Mouse (Mus musculus) spleen, postnatal 36 days (tissue): ENCODE data around the gene Btbd8.
A peak's percentile ranks its signal among the peaks of the same experiment; 100 is the strongest.

ENCODE experiments used
- DNase-seq, 2 experiments: peaks; one replicate each; pipeline ENCODE4 v3.0.0; 2022; ENCODE audit warnings: low spot score in 2 of 2, mixed read lengths in 1 of 2

Gene Btbd8

DNA sequence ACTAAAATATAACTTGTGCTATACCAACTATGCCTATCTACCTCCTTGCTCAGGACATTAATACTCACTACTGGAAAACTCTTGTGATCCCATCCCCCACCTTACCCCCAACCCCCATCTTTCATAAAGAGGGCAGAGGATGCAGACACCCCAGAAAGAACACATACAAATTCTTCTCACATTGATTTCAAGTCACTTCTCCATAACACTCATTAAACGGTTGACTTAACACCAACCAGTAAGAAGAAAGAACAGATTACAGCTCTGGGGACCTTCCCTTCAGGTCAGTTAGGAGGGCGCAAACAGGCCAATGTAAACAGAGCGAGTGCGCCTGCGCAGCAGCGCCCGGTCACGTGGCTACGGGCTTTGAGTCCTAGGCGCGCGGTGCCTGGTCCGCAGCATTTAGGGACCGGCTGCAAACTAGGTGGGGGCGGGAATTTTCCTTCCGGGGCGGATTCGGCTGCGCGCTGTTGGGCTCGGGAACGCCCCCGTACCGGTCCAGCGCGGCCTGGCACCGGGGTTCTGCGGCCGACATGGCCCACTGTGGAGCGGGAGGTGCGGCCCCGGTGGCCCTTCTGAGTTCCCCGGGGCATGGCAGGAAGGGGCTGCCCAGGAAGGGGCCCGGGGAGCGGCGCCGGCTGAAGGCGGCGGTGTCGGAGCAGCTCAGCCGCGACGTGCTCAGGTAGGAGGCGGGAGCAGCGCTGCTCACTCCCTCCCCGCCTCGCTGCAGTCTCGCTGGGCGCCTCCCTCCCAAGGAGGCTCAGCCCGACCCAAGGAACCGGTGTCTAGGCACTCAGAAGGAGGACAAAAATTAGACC lies at the start of gene Btbd8:
Gene Btbd8, plus strand, starts transcription at position 534 of the 818 bp plus-strand sequence.
- DNase-seq = peak; percentile 92 to 95

DNA sequence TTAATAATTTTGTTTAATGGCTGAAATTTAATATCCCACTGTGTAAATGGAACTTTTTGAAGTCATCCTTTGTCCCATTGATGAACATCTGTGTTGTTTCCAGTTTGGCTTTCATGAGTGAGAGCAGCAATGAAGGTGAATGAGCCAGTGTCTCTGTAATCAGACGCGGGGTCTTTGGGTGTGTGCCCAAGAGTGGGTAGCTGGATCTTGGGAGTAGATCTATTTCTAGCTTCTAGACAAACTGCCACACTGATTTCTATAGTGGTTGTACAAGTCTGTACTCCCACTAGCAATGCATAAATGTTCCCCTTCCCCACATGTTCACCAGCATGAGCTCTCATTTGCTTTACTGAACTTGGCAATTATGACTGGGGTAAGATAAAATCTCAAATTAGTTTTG lies 48.4 kb upstream of the Btbd8 start:
- no peak for DNase-seq

DNA sequence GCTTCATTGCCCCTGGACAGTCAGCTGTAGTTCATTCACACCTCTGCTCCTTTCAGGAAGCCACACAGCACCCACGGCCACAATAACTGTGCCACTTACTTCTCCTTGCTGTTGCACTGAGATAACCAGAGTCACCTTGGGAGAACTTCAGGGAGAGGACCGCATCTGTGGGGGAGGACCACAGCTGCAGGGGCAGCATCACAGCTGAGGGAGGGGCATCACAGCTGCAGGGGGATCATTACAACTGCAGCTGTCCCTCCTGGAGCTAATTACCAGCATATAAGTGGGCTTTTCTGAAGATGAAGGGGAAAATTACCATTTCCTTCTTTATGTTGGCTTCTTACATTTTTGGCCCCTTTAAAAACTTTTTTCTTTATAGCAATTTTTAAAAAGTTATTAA lies 43.4 kb upstream of the Btbd8 start:
- DNase-seq = no peak

DNA sequence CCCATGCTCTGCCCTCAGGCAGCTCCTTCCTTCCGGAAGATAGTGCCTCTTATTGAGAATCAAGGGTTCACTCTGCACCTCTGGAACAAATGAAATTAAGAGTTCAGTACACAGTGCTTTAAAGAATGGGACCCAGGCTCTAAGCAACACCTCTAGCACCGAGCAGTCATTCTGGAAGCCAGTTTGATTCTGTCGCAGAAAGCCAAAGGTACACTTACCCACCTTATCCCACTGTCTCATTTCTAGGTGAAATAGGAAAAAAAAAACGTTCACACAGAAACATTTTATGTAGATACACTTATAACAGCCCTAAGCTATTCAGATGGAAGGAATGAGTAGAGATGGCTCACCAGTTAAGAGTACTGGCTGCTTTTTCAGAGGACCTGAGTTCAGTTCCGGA lies 35.4 kb upstream of the Btbd8 start, which contains the start of gene Ephx4:
Gene Ephx4, plus strand, starts transcription at position 301 of the 400 bp plus-strand sequence.
- no peak for DNase-seq

DNA sequence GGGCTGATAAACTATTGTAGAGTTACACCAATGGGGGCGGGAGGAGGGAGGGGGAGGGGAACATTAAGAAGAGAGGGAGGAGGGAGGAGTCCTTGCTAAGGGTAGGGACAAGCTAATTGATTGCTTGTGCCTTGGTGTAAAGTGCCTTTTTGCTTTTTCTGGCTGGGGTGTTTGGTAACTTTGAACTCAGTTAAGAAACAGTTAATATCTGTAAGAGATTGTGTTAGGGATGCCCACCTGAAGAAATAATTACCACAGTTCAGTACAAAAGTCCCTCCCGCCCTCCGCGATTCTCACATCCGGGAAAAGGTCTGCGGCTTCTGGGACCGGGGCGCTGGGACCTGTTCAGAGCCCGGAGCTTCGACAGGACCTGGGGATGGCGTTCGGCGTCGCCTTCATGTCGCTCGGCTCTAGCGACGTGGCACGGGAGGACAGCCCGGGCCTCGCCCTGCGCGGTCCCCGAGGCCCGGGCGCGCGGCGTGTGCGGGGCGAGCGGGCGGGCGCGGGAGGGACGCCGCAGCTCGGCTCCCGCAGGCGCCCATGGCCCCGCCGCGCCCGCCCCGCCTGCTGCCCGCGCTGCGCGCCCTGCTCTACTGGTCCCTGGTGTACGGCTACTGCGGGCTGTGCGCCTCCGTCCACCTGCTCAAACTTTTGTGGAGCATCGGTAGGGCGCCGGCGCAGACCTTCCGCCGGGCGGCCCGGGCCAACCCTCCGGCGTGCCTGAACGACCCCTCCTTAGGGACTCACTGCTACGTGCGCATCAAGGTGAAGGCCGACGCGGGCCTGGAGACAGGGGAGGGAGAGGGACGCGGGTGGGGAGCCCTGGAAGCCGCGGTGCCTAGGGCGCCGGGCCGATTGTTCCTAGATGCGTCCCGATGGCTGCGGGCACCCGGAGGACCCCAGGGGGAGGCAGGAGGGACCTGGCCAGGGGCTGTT lies 34.5 kb upstream of the Btbd8 start:
- no peak for DNase-seq

DNA sequence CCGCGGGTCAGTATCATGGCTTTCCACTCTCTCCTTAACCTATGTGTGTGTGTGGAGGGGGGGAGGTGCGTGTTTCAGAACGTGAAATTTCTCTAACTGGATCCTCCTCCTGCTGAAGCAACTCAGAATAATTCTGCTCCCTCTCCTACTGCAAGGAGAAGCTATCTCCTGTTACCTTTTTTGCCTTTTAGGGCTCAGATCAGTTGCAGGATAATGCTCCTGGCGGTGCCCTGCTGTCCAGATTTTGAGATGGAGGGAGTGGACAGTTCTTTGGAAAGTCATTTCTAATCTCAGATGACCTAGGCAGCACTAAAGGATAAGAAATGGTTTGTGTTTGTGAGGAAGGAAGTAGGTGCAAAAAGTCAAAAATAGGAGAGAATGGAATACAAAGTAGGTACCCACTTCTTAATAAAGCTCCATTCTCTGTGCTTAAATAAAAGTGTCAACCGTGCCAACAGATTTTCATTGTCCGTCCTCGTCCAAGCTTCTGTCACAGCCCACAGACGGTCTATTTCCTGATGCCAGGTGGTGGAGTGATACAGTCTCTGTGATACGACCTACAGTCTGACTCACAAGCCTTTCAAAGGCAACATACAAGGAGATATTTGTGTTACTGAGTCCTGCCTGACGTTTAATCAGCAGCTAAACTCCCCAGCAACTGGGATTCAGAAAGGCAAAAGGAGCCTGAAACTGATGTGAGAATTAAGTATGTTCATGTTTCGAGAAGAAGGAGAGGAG lies 33.7 kb upstream of the Btbd8 start:
- DNase-seq = no peak

DNA sequence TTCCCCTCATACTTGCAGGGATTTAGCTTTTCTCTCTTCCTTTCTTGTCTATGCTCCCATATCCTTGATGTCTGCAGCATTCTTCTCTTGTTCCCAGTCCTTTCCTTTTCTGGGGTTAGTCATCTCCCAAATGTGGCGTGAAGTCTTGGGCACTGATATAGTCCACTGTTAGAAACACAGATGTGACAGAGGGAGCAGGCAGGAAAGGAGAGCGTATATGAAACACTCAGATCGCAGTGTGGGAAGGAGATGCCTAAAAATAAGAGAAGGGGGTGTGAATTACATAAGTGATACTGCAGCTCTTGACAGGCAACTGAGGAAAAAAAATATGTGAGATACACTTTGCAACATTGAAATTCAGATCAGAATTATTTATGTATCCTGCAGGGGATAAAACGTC lies 32.4 kb upstream of the Btbd8 start:
- no peak for DNase-seq

DNA sequence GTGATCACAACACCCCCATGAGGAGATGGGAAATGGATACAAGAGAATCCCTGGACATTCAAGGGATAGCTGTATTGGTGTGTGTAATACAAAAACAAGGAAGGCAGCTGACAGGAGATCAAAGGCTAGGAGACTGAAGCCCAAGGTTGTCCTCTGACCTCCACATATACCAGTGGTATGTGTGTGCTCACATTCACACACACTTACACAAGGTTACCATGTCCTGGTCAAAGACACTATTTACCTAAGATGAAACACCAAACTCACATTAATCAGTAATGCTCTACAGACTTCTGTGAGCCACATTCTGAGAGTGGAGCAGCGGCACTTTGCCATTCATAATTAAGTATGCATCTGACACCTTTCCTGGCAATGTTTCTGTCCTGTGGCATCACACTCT lies 27.5 kb upstream of the Btbd8 start:
- DNase-seq = no peak

DNA sequence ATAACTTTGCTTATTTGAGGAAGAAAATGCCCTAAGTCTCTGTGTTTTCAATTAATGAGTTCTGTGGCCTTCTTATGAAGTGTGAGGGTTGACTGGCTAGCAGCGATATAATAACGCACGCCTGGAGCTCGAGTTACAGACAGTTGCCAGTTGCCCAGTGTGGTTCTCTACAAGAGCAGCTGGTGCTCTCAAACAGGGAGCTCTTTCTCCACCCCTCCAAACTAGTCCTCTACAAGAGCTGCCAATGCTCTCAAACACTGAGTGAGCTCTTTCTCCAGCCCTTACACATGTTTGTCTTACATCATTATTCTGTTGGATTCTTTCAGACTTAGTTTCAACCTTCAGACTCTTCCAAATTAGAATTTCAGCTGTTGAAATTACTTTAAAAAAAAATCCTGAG lies 26.5 kb upstream of the Btbd8 start:
- no peak for DNase-seq

DNA sequence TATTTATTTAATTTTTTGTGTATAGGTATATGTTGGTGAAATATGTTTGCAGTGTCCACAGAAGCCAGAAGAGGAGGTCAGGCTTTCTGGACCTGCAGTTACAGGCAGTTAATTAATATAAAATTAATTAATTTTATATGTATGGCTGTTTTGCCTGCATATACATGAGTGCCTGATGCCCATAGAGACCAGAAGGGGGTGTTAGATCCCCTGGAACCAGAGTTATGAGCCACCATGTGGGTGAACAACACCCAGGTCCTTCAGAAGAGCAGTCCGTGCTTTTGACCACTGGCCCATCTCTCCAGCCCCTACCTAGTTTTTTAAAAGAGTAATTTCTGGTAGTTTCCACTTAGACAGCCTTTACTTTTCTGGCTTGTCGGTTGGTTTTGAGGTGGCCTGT lies 25.5 kb upstream of the Btbd8 start:
- DNase-seq = no peak

DNA sequence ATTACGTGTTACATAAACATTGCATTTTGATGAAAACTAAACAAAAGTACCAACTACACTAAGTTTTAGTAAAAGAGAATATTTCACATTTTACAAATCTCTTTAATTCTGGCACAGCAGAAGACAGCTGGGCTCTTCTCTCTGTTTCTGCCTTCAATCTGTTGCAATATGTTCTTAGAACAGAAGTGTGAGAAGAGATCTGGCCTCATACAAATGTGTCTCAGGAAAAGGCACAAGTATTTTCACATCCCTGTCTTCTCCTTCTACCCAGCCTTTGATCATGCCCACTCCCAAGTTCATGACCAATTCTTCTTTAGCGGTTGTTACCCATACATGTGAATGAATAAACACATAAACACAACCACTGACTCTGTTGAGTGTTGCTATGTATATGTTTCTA lies 22.7 kb upstream of the Btbd8 start:
- DNase-seq = no peak

DNA sequence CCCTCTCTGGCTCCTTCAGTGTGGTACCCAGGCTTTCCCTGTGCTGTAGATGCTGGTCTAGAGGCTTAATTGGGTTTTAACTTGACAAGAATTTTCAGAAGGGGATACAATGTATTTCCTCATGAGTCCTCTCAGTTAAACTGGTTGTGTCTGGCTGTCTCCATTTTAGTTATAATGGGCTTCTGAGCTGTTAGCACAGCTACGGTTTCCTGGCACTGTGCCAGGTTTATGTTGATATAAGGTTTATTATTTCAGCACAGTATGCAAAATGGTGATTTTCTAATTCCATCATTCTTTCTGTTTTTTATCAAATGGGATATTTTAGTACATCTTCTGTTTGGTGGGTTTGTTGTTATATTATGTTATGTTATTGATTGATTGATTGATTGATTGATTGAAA lies 16.1 kb upstream of the Btbd8 start:
- no peak for DNase-seq

DNA sequence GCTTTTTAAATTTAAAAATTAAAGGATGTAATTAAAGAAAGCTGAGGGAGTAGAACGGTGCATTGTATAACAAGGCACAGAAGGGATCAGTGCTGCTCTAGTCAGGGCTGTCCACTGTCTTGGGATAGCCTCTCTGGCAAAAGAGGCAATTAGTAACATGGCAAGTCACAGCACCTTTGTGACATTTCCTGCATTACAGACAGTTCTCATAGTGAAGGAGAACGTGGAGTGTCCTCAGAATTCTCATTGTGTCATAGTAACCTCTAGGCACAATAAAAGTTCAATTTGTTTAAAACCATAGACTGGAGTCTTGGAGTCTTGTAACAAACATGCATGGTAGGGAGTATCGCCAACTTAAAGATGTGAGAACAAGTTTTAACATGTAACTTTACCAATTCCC lies 6.5 kb upstream of the Btbd8 start, which contains the start of gene Lpcat2b:
Gene Lpcat2b, plus strand, starts transcription at position 301 of the 400 bp plus-strand sequence.
- DNase-seq = no peak

DNA sequence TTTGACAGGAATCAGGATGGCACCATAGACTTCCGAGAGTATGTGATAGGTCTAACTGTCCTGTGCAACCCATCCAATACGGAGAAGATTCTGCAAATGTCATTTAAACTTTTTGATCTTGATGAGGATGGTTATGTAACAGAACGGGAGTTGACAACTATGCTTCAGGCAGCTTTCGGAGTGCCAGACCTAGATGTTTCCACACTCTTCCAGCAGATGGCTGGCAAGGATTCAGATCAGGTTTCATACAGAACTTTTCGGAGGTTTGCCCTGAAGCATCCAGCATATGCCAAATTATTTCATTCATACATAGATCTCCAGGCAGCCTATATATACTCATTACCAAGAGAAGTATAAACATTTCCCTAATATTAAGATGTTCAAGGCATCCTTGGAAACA lies 3.8 kb upstream of the Btbd8 start:
- DNase-seq = no peak

DNA sequence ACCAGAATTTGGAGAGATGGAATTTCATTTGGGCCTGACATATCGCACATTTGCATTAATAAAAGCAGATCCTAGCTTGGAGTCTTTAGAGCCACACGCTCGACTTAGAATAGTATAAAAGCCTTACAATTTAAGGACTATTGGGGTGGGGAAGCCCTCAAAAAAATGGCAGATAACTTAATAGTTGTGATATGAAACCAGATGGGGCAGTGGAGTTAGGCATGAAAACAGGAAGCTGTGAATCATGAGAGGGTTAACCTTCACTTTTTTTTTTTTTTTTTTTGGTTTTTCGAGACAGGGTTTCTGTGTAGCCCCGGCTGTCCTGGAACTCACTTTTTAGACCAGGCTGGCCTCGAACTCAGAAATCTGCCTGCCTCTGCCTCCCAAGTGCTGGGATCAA lies 1.6 kb upstream of the Btbd8 start:
- no peak for DNase-seq

DNA sequence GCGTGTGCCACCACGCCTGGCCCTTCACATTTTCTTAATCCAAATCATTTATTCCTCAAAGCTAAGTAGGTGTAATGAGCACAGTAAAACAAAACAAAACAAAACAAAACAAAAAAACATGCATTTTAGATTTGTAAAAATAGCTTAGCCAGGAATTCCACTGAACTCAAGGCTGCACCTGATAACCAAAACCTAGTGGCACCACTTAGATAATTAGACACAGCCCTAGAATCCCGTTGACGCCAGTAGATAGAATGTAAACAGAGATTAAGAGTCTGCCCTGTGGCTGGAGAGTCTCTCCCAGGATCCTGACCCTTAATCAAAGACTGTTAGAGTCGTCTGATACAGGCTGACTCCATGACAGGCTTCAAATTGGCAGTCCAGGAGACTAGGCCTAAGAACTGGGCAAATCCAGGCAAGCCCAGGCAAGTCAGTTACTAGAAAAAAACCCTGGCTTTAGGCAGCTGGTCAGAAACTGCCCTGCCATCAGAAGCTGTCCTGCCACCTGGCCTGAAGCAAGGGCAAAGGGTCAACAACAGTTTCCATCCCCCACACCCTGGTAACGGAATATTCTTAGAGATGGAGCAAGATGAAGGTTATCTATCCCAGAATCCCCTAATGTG lies 1.1 kb upstream of the Btbd8 start:
- peak in 1 of 2 experiments; percentile 3 for DNase-seq

DNA sequence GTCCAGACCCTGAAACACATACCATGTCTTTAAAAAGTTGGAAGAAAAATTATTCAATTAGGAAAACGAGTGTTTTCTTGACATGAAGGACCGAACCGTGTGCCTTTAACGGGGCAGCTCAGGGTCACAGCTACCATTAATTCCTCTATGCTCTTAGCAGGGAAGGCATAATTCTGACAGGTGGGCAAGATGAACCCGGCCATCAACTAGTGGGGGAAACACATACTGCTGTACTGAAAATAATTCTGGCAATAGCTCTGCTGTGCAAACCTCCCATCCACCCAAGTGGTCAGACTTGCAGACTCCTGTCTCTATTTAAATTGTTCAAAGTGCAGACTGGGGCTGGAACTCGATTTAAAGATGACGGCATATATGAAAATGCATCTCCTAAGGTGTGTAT lies 556 bp downstream of the Btbd8 start:
- DNase-seq = no peak

DNA sequence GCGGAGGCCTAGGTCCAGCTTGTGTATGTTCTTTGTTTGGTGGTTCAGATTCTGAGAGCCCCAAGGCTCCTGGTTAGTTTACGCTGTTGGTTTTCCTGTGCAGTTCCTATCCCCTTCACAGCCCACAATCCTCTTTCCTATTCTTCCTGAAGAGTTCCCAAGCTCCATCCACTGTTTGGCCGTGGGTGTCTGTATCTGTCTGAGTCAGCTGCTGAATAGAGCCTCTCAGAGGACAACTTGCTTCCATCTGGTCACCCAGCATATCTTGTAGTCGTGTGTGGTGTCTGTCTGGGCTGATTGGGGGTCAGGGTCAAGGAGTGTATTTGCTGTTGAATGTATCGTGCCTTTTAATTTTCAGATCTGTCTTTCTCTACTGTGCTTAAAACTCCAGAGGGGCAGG lies 4.1 kb downstream of the Btbd8 start:
- no peak for DNase-seq

DNA sequence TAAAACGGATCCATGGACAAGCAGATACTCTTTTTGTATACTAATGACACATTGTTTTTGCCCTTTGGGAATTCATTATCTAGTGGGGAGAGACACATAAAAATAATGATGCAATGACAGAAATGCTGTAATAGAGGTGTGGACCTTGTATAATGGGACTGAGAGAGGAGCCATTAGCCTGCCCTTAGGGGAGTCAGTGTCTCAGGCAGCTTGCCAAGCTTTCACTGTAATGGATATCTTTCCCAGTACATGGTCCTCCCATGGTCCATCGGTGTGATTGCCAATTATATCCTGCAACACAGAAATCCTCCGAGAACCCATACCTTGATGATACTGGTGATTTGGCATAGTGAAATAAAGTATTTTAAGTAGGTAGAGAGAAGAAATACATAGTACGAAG lies 6.5 kb downstream of the Btbd8 start:
- DNase-seq = no peak

DNA sequence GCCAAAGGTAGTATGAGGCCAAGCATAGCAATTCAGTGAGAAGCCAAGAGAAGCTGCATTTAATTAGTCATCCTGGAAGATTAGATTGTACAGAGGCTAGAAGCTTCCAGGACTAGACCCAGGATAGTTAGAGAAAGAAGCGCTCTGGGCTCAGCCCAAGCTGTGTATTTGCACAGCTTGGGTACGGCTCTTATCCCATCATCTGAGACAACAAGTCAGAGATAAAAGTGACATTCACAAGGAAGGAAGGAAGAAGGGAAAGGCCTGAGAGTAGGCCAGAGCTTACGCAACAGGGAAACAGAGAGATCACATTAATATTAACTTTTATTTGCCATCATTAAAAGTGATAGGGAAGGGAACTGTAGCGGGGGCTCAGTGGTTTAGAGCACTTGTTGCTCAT lies 10.2 kb downstream of the Btbd8 start:
- DNase-seq = no peak

DNA sequence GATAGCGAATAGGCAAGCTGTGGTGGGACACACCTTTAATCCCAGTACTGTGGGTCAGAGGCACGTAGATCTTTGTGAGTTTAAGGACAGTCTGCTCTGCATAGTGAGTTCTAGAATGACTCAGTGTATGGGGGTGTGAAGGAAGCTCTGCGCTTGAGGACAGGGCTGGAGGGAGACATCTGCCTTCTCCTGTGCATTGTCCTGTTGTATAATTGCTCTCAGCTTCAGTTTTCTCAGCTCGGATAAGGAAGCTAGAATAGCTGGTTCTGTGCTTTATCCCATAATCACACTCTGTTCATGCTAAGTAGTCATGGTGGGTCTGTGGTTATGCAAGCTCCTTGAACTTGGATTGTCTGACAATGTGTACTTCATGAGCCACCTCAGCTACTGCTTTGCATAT lies 11.0 kb downstream of the Btbd8 start:
- no peak for DNase-seq

DNA sequence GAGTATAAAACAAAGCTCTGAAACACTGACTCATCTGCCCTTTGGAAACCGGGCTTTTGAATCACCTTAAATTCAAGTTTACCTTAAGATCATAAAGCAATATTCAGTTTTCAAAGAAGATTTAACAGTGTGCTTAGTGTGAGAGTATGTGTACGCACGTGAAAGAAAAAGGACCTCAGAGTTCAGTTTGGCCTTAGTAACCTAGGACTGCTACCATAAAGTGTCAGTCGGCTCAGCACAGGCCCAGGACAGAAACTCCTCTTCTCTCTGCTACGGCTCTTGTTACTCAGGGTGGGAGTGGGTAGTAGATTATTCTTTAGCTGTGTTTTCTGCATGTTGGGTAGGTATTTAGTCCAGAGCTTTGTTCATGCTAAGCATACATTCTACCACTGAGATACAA lies 11.8 kb downstream of the Btbd8 start:
- DNase-seq = no peak
